Mouse (Mus musculus): ENCODE measurements around the gene Magee1. TPM values are rescaled to one million over a fixed set of nuclear protein-coding genes. Genes with fewer than 3 reads are reported as not detected.
"Not testable (repeated sequence)": the region's sequence is repeated elsewhere in the genome, so short reads cannot be mapped to it uniquely, and the experiment has no call there.

Magee1 gene
- polyA plus RNA-seq (2015; fragmentation: Nextera tagmentation; extraction: Ambion mirVana): 165 and 171 TPM in 2 replicates

DNA sequence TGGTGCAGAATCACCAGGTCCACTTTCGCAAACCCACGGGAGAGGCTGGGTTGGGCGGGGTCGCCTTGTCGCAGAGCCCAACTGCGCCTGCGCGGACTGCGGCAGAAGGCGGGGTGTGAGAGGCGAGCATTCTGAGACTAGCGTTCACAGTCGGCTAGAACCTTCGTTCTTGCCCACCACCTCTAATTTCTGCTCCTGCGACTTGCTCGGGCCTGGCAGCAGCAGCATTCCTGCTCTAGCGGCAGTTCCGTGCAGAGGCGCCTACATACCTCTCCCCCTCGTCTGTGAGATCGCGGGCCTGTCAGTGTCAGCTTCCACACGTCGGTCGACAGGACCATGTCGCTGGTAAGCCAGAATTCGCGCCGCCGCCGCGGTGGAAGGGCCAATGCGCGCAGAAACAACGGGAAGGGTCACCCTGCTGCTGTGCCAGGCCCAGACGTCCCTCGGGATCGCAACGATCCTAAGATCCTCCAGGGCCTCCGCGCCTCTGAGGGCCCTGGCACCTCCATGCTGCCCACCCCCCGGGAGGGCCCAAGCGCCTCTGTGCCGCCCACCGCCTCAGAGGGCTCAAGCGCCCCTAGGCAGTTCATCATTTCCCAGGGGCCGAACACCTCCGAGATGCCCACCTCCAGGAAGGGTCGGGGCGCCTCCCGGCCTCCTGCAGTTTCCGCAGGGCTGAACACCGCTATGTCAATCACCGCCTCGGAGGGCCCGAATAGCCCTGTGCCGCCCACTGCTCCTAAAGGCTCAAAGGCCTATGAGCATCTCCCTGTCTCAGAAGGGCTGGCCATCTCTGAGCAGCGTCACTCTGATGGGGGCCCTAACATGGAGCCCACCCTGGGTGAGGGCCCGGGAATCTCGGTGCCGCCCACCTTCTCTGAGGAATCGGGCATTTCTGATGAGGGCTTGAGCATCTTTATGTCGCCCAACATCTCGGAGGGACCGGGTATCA lies at the start of gene Magee1:
Gene Magee1, plus strand, starts transcription at position 104 of the 952 bp plus-strand sequence.
- peak within 1 kb of the TSS; percentile 67 for H3K4me2 ChIP-seq
- peak within 1 kb of the TSS; percentile 91 for H3K27ac ChIP-seq
- ATAC-seq (ENCODE audit: low FRiP score): peak; percentile 80
- H3K4me3 ChIP-seq: peak within 1 kb of the TSS; percentile 67
- WGBS: 12% methylated on average over 62 of the region's 65 CpGs
- no peaks in the 10 kb centered on the region for H3K36me3 ChIP-seq
- peaks cover 66% of the 10 kb centered on the region for H3K27me3 ChIP-seq
- H3K4me1 ChIP-seq (replicated peaks): peaks cover 18% of the 10 kb centered on the region
- peak within 1 kb of the TSS; percentile 85 for H3K9ac ChIP-seq
- H3K9me3 ChIP-seq: no peaks in the 10 kb centered on the region

DNA sequence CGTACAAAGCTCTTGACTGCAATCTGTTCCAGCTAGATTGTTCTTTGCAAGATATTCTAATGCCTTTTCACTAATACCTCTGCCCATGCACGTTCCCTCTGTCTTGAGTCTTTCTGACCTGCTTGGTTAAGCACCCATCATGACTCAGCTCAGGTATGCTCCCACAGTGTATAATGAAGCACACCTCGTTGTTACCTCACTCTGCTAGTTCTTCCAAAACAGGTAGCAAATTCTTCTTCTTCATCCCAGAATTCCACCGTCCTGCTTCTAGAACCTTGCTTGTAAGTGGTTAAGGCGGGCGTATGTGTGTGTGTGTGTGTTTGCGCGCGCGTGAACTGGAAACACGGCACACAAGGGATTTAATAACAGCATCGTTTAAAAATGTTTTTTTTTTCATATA lies 41.0 kb upstream of the Magee1 start:
- 0 out of 2 replicates have a peak, but pooled peaks cover 3% of the 10 kb centered on the region for H3K36me3 ChIP-seq
- H3K4me1 ChIP-seq (replicated peaks): peaks cover 4% of the 10 kb centered on the region; the same call in 1 of the 2 replicates
- no peak overlapping the region for H3K27ac ChIP-seq
- H3K9me3 ChIP-seq: no peaks in the 10 kb centered on the region
- peak overlapping the region; percentile 53 for H3K4me3 ChIP-seq
- H3K27me3 ChIP-seq: no peaks in the 10 kb centered on the region
- H3K9ac ChIP-seq: peak overlapping the region; percentile 67
- 8% methylated on average over 12 of the region's 12 CpGs for WGBS
- peak overlapping the region; percentile 62 for H3K4me2 ChIP-seq
- peak; percentile 67 for ATAC-seq (ENCODE audit: low FRiP score)

DNA sequence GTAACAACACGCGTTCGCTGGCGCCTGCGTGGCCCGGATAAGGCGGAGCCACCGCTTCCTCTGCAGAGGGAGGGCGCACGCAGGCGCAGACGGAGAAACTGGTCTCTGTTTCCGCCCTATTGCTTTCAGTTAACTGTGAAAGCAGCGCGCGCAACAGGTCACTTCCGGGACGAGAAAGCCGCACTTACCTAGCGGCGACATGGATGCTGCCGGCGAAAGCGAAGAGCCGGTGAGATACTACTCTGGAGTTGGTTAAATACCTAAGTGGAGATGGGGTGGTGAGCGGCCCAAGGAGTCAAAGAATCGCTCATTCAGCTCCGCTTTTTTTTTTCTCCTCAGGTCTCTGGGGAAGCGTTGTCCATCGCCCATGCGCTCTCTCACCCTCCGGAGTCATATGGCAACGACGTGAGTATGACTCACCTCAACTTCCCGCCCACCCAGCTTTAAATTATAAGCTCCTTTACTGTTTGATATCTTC lies 40.5 kb upstream of the Magee1 start, which contains the start of gene Pbdc1:
Gene Pbdc1, plus strand, starts transcription at position 142 of the 478 bp plus-strand sequence.
- Histone ChIP-seq H3K4me1 (replicated peaks) (peaks cover 4% of the 10 kb centered on the region; the same call in 1 of the 2 replicates), H3K4me3 (peak within 1 kb of the TSS; percentile 53), H3K9ac (peak within 1 kb of the TSS; percentile 67), H3K9me3 (no peaks in the 10 kb centered on the region), H3K27me3 (no peaks in the 10 kb centered on the region), H3K4me2 (peak within 1 kb of the TSS; percentile 62), H3K27ac (no peak within 1 kb of the TSS), H3K36me3 (0 out of 2 replicates have a peak, but pooled peaks cover 3% of the 10 kb centered on the region)
- ATAC-seq (ENCODE audit: low FRiP score): peak; percentile 99
- WGBS: under 1% methylated on average over 35 of the region's 35 CpGs

DNA sequence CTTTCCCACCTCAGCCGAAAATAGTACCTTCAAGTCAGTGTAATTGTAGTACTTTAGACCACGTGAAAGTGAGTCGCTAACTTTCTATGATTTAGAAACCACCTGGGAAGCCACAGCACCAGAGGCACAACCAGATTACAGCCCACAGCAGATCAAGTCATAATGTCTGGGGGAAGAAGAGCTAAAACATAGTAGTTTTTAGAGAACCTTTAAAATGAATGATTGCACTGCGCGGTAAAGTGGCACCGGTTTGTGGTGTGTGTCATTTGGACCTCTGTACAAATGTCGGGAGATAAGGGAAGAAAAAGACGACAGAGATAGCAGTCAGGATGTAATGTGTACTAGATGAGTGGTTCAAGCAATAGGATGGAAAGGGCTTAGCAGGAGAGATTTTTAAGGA lies 40.1 kb upstream of the Magee1 start:
- Histone ChIP-seq H3K9me3 (no peaks in the 10 kb centered on the region), H3K27ac (no peak overlapping the region), H3K36me3 (0 out of 2 replicates have a peak, but pooled peaks cover 3% of the 10 kb centered on the region), H3K9ac (peak overlapping the region; percentile 47), H3K4me3 (peak overlapping the region; percentile 53), H3K27me3 (no peaks in the 10 kb centered on the region), H3K4me1 (replicated peaks) (peaks cover 4% of the 10 kb centered on the region; the same call in 1 of the 2 replicates), H3K4me2 (peak overlapping the region; percentile 62)
- peak; percentile 71 for ATAC-seq (ENCODE audit: low FRiP score)
- WGBS: 10% methylated on average over 8 of the region's 8 CpGs

DNA sequence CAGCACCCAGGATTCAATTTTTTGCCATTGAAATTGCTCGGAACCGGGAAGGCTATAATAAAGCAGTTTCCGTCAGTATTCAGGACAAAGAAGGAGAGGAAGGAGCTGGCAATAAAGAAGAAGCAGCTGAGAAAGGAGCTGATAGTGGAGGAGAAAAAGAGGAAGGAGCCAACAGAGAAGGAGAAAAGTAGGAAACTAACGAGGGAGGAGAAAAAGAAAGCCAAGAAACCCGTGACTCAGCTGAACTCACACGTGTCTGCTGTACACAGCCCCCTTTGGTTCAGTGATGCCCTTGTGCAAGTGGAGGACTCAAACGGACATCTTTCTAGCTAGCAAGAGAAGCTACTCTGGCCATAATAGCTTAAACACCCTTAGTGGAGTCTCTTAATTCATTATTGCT lies 37.2 kb upstream of the Magee1 start:
- H3K27me3 ChIP-seq; H3K4me1 ChIP-seq (replicated peaks); H3K36me3 ChIP-seq; H3K9me3 ChIP-seq; ATAC-seq (ENCODE audit: low FRiP score); H3K4me3 ChIP-seq; H3K9ac ChIP-seq; H3K27ac ChIP-seq; H3K4me2 ChIP-seq: not testable (repeated sequence)
- 91% methylated on average over 7 of the region's 7 CpGs for WGBS

DNA sequence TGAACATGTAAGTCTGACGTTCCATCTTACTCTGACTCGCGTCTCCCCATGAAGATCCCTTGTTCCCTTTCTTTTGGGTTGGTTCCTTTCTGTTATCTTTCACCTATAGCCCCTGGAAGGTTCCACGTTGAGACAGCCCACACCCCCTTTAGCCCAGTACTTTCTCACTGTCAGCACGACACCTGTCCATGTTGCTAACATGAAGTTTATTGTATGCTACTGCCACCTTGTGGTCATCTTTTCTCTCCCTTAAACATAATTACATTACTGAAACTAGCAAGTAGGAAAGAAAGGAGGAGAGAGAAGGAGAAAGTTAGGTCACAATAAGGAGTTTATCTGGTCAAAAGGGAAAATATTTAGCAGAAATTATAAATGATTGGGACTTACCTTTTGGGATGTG lies 16.0 kb upstream of the Magee1 start:
- Histone ChIP-seq H3K4me2 (no peak overlapping the region), H3K27ac (no peak overlapping the region), H3K4me3 (no peak overlapping the region), H3K9ac (no peak overlapping the region), H3K27me3 (0 out of 2 replicates have a peak, but pooled peaks cover 5% of the 10 kb centered on the region), H3K9me3 (no peaks in the 10 kb centered on the region), H3K4me1 (replicated peaks) (no peaks in the 10 kb centered on the region), H3K36me3 (no peaks in the 10 kb centered on the region)
- WGBS: 50% methylated on average over 5 of the region's 5 CpGs
- no peak for ATAC-seq (ENCODE audit: low FRiP score)

DNA sequence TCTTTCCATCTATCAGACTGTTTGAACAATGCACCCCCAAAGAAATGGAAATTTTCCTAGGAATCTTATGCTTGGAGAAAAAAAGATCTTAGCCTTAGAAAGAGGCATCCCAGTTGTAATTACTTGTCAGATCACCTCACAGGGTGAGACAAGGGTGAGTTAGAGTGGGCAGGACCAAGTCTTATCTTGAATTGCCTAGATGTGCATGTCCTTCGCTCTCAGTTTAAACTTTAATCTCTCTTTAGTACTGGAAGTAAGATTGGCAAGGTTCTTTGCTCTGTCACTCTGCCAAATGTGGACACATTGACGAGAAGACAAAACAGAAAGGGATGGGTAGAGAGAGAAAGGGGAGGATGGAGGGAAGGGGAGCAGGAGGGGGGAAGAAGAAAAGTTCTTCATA lies 5.2 kb upstream of the Magee1 start:
- ATAC-seq (ENCODE audit: low FRiP score): no peak
- no peaks in the 10 kb centered on the region for H3K36me3 ChIP-seq
- no peaks in the 10 kb centered on the region for H3K4me1 ChIP-seq (replicated peaks)
- H3K4me3 ChIP-seq: no peak overlapping the region
- no peak overlapping the region for H3K9ac ChIP-seq
- WGBS: 79% methylated on average over 2 of the region's 2 CpGs
- no peak overlapping the region for H3K4me2 ChIP-seq
- H3K9me3 ChIP-seq: no peaks in the 10 kb centered on the region
- H3K27me3 ChIP-seq: peaks cover 33% of the 10 kb centered on the region
- no peak overlapping the region for H3K27ac ChIP-seq

DNA sequence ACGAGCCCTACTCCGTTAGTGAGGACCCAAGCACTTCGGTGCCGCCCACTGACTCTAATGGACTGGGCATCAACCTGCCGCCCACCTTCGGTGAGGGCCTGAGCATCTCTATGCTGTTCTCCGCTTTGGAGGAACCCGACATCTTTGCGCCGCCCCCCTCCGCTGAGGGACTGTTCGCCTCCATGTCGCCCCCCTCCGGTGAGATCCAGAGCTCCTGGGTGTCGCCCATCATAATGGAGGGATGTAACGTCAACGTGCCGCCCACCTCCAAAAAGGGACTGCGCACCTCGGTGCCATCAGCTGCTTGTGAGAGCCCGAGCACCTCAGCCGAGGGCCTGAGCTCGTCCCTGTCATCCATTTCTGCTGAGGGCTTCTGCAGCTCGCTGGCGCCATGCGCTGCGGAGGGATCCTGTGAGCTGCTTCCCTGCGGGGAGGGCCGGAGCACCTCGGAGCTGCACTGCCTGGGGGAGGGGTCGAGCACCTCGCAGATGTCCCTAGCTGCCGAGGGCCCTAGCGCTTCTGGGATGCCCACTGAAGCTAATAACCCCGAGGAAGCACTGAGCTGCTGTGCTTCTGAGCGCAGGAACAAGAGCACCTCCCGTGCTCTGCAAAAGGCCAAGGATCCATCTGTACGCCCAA lies 1.2 kb downstream of the Magee1 start:
- peak overlapping the region; percentile 85 for H3K9ac ChIP-seq
- peak overlapping the region; percentile 67 for H3K4me3 ChIP-seq
- peaks cover 18% of the 10 kb centered on the region for H3K4me1 ChIP-seq (replicated peaks)
- no peaks in the 10 kb centered on the region for H3K36me3 ChIP-seq
- H3K27ac ChIP-seq: peak overlapping the region; percentile 91
- peak overlapping the region; percentile 67 for H3K4me2 ChIP-seq
- peak; percentile 85 for ATAC-seq (ENCODE audit: low FRiP score)
- peaks cover 65% of the 10 kb centered on the region for H3K27me3 ChIP-seq
- no peaks in the 10 kb centered on the region for H3K9me3 ChIP-seq
- WGBS: 20% methylated on average over 35 of the region's 38 CpGs

DNA sequence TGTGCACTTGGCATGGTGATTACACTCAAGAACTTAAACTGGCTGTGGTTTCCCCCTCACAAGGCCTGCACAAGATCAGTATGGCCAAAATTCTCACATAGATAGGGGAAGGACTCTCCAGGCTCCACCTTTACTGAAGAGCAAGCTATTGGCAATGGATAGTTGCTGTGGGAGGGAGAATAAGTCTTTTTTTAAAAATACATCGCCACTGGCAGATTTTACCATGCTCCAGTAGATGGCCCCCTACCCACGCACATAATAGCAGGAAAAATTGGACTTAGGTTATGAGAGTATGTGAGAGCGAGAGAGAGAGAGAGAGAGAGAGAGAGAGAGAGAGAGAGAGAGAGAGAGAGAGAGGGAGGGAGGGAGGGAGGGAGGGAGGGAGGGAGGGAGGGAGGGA lies 4.7 kb downstream of the Magee1 start:
- no peak overlapping the region for H3K27ac ChIP-seq
- ATAC-seq (ENCODE audit: low FRiP score): no peak
- H3K4me1 ChIP-seq (replicated peaks): peaks cover 18% of the 10 kb centered on the region
- H3K27me3 ChIP-seq: peaks cover 50% of the 10 kb centered on the region
- no peak overlapping the region for H3K9ac ChIP-seq
- no peak overlapping the region for H3K4me3 ChIP-seq
- H3K36me3 ChIP-seq: no peaks in the 10 kb centered on the region
- 36% methylated on average over 3 of the region's 3 CpGs for WGBS
- H3K4me2 ChIP-seq: no peak overlapping the region
- no peaks in the 10 kb centered on the region for H3K9me3 ChIP-seq

DNA sequence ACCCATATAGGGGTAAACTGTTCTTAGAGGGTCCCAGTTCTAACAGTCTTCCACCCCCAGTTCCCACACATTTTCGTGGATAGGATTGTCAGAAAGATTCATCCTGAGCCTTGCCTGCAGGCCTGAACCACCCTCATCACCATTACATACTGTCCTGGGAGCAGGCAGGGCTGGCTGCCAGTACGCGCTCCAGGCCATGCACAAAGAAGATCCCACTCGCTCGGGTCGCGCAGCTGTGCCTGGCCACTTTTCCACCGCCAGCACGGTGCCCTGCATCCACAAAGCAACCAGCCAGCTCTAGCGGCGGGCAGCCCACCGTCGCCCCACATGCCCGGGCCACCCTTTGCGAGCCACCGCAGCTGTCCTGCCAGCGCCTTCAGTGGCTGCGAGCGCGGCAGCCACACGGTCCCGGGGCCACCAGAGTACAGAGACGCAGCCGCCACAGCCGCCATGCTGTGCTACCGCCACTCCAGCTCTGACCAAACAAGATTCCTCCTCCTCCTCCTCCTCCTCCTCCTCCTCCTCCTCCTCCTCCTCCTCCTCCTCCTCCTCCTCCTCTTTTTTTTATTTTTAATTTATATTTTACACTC lies 31.8 kb downstream of the Magee1 start:
- Histone ChIP-seq H3K27ac (no peak overlapping the region; the same call in 1 of the 2 replicates), H3K9ac (no peak overlapping the region)

DNA sequence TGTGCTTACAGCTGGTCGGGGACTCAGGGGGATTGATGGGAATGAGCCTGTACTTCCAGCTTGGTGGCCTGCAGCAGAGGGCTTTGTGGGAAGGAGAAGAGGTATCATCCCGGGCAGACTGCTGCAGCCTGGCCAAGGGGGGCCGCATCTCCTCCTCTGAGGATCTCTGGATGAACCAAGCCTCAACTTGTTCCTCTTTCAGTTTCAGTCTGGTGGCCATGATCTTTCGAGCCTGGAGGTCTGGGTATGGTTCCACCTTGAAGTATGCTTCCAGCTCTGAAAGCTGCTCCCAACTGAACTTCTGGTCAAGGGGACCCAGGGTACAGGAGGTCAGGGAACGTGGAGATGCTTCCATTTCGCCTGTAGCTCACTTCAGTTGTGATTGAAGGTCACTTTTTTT lies 44.8 kb downstream of the Magee1 start:
- peaks cover 48% of the 10 kb centered on the region for H3K27me3 ChIP-seq
- 81% methylated on average over 6 of the region's 6 CpGs for WGBS
- ATAC-seq (ENCODE audit: low FRiP score); H3K4me1 ChIP-seq (replicated peaks); H3K27ac ChIP-seq; H3K9me3 ChIP-seq; H3K9ac ChIP-seq; H3K4me2 ChIP-seq; H3K4me3 ChIP-seq; H3K36me3 ChIP-seq: not testable (repeated sequence)

More for the DNA sequence above, 31.8 kb downstream of the Magee1 start:
- no peaks in the 10 kb centered on the region for H3K4me1 ChIP-seq (replicated peaks)
- no peaks in the 10 kb centered on the region for H3K36me3 ChIP-seq
- peak overlapping the region; percentile 27; the same call in 1 of the 2 replicates for H3K4me3 ChIP-seq
- H3K27me3 ChIP-seq: peaks cover 65% of the 10 kb centered on the region
- H3K4me2 ChIP-seq: peak overlapping the region; percentile 40
- no peaks in the 10 kb centered on the region for H3K9me3 ChIP-seq
- 57% methylated on average over 22 of the region's 26 CpGs for WGBS
- peak; percentile 61; the same call in 1 of the 2 replicates for ATAC-seq (ENCODE audit: low FRiP score)

DNA sequence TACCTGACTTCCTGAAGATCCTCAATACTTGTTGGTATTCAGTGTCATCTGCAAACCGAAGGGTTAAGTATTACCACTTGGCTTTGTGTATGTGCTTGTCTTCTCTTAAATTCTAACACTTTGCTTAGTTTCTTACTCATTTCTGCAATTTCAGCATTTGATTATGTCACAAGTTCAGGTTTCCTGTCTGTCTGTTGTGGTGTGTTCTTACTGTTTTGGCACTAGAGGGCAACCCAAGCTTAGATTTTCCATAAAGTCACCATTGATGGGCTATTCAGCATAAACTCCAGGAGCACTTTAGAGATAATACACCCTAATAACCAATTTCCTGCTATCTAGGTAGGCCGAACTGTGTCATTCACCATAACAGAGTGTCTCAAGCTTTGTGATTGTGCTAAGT lies 47.0 kb downstream of the Magee1 start:
- Histone ChIP-seq H3K4me2 (no peak overlapping the region), H3K4me3 (no peak overlapping the region), H3K9ac (no peak overlapping the region), H3K27ac (no peak overlapping the region), H3K36me3 (no peaks in the 10 kb centered on the region), H3K9me3 (no peaks in the 10 kb centered on the region), H3K27me3 (peaks cover 48% of the 10 kb centered on the region), H3K4me1 (replicated peaks) (no peaks in the 10 kb centered on the region)
- ATAC-seq (ENCODE audit: low FRiP score): no peak
- WGBS: 85% methylated on average over 2 of the region's 2 CpGs
